Mouse (Mus musculus) hindbrain, embryonic 15.5 days (tissue): ENCODE data around the gene Hus1b. TPM values are rescaled to one million over a fixed set of nuclear protein-coding genes. Genes with fewer than 3 reads are reported as not detected.
A peak's percentile ranks its signal among the peaks of the same experiment; 100 is the strongest.

Experiments
- ATAC-seq: fragments of 200-750 bp; cut with Nextera tagmentation; 2 replicates; pipeline ENCODE4 v1.8.0; 2017; ENCODE audit warnings: low read depth, moderate number of reproducible peaks, moderate TSS enrichment; ENCODE audit not compliant: low FRiP score
- H3K27ac ChIP-seq: fragments of 300-500 bp; sonication (generic); replicated peaks from 2 replicates; pipeline ENCODE4 v1.5.1; 2015; ENCODE audit warnings: mild to moderate bottlenecking, inconsistent platforms
- H3K27me3 ChIP-seq: fragments of 300-500 bp; sonication (generic); 2 replicates; pipeline ENCODE4 v1.6.1; 2015; ENCODE audit warnings: control low read depth, inconsistent platforms
- H3K36me3 ChIP-seq: fragments of 300-500 bp; sonication (generic); 2 replicates; pipeline ENCODE4 v1.6.1; 2015; ENCODE audit warnings: control low read depth, inconsistent platforms
- H3K4me1 ChIP-seq: fragments of 300-500 bp; sonication (generic); replicated peaks from 2 replicates; pipeline ENCODE4 v1.6.1; 2015; ENCODE audit warnings: control low read depth, inconsistent platforms
- H3K4me2 ChIP-seq: fragments of 300-500 bp; sonication (generic); 2 replicates; pipeline ENCODE4 v1.6.1; 2015; ENCODE audit warnings: moderate library complexity, mild to moderate bottlenecking, inconsistent platforms
- H3K4me3 ChIP-seq: fragments of 300-500 bp; sonication (generic); 2 replicates; pipeline ENCODE4 v1.5.1; 2015; ENCODE audit warnings: mild to moderate bottlenecking, inconsistent platforms
- H3K9ac ChIP-seq: fragments of 300-500 bp; sonication (generic); 2 replicates; pipeline ENCODE4 v1.6.1; 2015; ENCODE audit warnings: inconsistent platforms
- H3K9me3 ChIP-seq: fragments of 300-500 bp; sonication (generic); 2 replicates; pipeline ENCODE4 v1.6.1; 2016; ENCODE audit warnings: control low read depth, inconsistent platforms
- WGBS: fragments of 180-500 bp; shearing (Covaris S2); methylation state at CpG from one replicate; pipeline ENCODE4 v1.1.7; 2015; 5-methylcytosine and 5-hydroxymethylcytosine counted together
- polyA plus RNA-seq: library from polyadenylated mRNA; unstranded; fragments of >200 nt; fragmentation: Nextera tagmentation; extraction: Ambion mirVana; gene quantifications from 2 replicates; pipeline ENCODE4 v1.2.1, GENCODE M21; 2015

The Hus1b gene
- polyA plus RNA-seq, 1 experiment from 2014 or later, result not detected

DNA sequence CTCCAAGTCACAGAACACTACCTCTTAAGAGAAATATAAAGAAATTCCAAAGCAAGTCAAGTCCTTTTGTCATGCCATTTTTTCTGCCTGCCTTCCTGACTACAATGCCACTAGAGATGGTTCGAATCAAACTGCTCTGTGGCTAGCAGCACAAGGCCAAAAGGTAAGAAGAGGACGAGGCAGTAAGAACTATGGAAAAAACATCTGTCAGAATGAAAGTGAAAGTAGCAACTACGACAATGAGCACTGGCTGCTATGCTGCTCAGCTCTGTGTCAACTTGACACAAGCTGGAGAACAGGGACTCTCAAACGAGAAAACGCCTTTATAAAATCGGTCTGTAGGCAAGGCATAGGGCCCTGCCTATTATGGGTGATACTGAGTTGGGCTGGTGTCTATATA, 14.6 kb downstream of the Hus1b start:
- Histone ChIP-seq H3K4me2 (no peak overlapping the region), H3K4me3 (no peak overlapping the region), H3K27me3 (no peaks in the 10 kb centered on the region), H3K36me3 (no peaks in the 10 kb centered on the region), H3K27ac (no peak overlapping the region), H3K4me1 (no peaks in the 10 kb centered on the region), H3K9ac (no peak overlapping the region), H3K9me3 (no peaks in the 10 kb centered on the region)
- no peak for ATAC-seq
- WGBS, result 63% methylated on average over 6 of the region's 6 CpGs

DNA sequence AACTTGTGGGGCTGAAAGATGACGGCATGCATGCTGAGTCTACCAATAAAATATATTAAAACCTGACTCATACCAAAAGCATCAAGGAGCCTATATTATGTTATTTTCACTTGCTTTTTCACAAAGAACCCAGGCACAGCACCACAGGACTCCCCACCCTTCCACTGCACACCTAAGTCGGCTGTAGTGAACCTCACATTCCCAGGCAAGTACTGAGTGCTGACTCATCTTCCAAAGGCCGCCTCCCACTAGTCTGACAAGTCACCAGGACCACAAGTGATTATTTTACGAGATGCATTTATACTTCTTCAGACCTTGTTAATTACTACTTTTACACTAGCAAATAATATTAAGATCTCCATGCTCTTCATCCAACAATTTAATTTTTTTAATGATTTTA, 15.9 kb downstream of the Hus1b start:
- 81% methylated on average over 4 of the region's 4 CpGs for WGBS
- no peaks in the 10 kb centered on the region for H3K4me1 ChIP-seq
- no peaks in the 10 kb centered on the region for H3K36me3 ChIP-seq
- no peak overlapping the region for H3K9ac ChIP-seq
- no peaks in the 10 kb centered on the region for H3K9me3 ChIP-seq
- H3K27ac ChIP-seq, result no peak overlapping the region
- H3K4me3 ChIP-seq, result no peak overlapping the region
- ATAC-seq, result no peak
- no peak overlapping the region for H3K4me2 ChIP-seq
- no peaks in the 10 kb centered on the region for H3K27me3 ChIP-seq

DNA sequence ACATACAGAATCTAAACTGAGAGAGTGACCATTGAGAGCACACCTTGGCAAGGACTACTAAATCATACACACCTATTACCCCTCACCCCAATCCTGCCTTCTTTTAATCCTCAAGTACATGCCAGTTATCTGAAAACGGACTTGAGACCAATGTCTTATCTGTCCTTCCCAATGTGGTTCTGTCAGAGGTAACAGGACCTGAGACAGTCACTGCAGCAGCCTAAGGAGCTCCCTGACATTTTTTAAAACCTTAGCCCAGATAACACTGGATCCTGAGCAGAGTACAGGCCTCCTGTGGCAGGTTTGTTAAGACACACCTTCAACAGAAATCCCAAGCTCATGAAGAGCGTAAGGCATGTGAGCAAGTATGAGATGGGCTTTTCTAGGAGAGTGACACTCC, 18.4 kb downstream of the Hus1b start:
- ATAC-seq, result no peak
- H3K9me3 ChIP-seq, result no peaks in the 10 kb centered on the region
- H3K27me3 ChIP-seq, result no peaks in the 10 kb centered on the region
- peaks cover 6% of the 10 kb centered on the region; the same call in 1 of the 2 replicates for H3K36me3 ChIP-seq
- H3K4me1 ChIP-seq, result no peaks in the 10 kb centered on the region
- H3K4me3 ChIP-seq, result no peak overlapping the region
- H3K4me2 ChIP-seq, result no peak overlapping the region
- H3K27ac ChIP-seq, result no peak overlapping the region
- 94% methylated on average over 2 of the region's 2 CpGs for WGBS
- no peak overlapping the region for H3K9ac ChIP-seq

DNA sequence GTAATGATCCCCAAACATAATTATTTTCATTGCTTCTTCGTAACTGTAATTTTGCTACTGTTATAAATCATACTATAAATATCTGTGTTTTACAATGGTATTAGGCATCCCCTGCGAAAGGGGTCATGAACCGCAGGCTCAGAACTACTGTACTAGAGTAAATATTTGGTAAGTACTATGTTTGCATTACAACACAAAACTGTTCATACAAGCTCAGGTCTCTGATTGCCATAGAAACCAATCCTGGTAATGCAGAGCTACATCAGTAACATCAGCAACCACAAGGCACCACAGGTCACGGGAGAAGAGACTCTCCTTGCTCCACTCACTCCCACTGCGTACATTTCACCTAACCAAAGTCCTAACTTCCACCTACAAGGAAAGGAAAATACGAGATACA, 23.3 kb downstream of the Hus1b start:
- Histone ChIP-seq H3K4me3 (no peak overlapping the region), H3K36me3 (peaks cover 21% of the 10 kb centered on the region), H3K27me3 (no peaks in the 10 kb centered on the region), H3K9ac (no peak overlapping the region), H3K4me2 (no peak overlapping the region), H3K9me3 (no peaks in the 10 kb centered on the region), H3K4me1 (no peaks in the 10 kb centered on the region), H3K27ac (no peak overlapping the region)
- ATAC-seq, result no peak
- 87% methylated on average over 6 of the region's 6 CpGs for WGBS

DNA sequence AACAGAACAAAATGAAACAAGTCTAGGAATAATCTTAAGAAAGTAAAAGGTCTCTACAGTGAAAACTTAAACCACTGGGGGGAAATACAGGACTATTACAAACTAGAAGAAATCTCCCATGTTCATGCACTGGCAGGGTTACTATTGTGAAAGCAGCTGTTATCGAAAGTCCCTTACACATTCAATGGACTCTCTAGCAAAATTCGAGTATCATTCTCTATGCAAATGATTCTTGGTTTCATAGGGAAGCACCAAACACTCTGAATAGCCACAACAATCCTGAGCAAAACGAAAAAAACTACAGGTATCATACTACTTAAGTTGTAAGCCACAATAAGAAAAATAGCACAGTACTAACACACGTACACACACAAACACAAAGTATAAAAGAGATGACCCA, 25.6 kb downstream of the Hus1b start:
- WGBS, result 91% methylated on average over 4 of the region's 4 CpGs
- Histone ChIP-seq H3K9ac (no peak overlapping the region), H3K36me3 (peaks cover 21% of the 10 kb centered on the region), H3K27me3 (no peaks in the 10 kb centered on the region), H3K4me2 (no peak overlapping the region), H3K27ac (no peak overlapping the region), H3K4me3 (no peak overlapping the region), H3K9me3 (no peaks in the 10 kb centered on the region), H3K4me1 (no peaks in the 10 kb centered on the region)
- no peak for ATAC-seq

DNA sequence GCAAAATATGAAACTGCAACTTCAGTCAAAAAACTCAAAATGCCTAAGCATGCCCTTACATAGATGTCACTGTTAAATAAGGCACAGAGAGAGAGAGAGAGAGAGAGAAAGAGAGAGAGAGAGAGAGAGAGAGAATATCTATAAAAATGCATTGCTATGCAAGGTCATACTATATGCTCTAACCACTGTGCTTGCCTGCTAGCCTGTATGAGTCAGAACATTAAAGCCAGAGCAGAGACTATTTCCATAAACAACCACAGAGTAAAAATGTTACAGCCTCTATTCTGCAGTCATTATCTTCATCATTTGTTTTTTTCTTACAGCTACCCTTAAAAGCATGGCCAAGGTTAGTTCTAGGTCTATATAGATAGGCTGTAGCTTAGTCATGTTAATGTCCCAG, 33.8 kb downstream of the Hus1b start:
- no peak for ATAC-seq
- 0 out of 2 replicates have a peak, but pooled peaks cover 5% of the 10 kb centered on the region for H3K4me1 ChIP-seq
- no peaks in the 10 kb centered on the region for H3K27me3 ChIP-seq
- peaks cover 4% of the 10 kb centered on the region; the same call in 1 of the 2 replicates for H3K36me3 ChIP-seq
- H3K9ac ChIP-seq, result no peak overlapping the region
- no peak overlapping the region for H3K4me3 ChIP-seq
- H3K4me2 ChIP-seq, result no peak overlapping the region
- H3K27ac ChIP-seq, result no peak overlapping the region
- H3K9me3 ChIP-seq, result no peaks in the 10 kb centered on the region

DNA sequence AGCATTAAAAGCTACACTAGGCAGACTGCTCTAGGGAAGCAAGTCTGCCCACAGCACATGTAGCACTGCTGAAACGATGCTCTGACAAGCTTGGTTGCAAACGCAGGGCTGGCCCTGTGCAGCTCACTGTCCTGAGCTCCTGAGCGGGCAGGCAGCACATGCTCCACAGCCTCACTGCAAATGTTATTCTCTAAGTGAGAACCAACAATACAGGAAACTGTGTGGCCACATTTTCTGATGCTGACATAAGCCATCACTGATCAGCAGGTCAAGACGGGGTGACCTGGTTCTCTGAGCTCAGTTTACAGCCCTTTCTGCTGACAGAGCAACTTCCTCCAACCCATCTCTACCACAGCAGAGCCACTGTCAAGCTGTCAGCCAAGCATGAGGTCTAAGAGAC, 34.5 kb downstream of the Hus1b start:
- Histone ChIP-seq H3K27ac (no peak overlapping the region), H3K4me3 (no peak overlapping the region), H3K27me3 (no peaks in the 10 kb centered on the region), H3K4me2 (no peak overlapping the region), H3K36me3 (peaks cover 4% of the 10 kb centered on the region; the same call in 1 of the 2 replicates), H3K4me1 (0 out of 2 replicates have a peak, but pooled peaks cover 5% of the 10 kb centered on the region), H3K9me3 (no peaks in the 10 kb centered on the region), H3K9ac (no peak overlapping the region)
- ATAC-seq, result no peak
- 27% methylated on average over 4 of the region's 4 CpGs for WGBS

DNA sequence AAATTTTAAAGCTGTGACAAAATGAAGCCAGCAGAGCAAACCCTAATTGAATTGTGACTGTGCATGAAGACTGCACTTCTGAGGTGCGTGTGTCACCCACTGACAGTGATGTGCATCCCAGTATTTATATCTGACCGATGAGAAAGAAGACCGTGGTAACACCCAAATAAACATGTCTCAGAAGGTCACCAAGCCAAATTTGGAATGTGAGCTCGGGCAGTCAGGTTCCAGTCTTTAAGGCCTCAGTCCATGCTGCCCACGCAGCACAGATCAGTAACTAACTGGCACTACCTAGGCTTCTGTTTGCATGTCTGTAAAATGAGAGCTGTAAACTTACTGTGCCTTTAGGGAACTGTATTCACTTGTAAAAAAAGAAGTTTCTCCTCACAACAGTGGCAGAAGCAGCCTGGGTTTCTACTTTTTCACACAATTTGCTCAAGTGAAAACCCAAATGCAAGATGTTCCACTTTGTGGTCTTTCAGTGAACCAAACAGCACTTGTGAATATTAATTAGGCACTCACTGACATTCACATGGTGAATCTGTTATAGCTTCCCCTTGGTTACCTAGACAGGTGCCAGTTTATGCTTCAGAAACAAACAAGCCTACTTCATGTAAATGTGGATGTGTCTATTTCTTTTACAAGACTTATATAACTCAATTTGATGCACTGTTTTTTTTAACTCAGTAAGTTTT, 35.5 kb downstream of the Hus1b start:
- H3K27ac ChIP-seq, result no peak overlapping the region
- H3K4me2 ChIP-seq, result no peak overlapping the region
- H3K27me3 ChIP-seq, result no peaks in the 10 kb centered on the region
- H3K4me3 ChIP-seq, result no peak overlapping the region
- ATAC-seq, result no peak
- H3K9ac ChIP-seq, result no peak overlapping the region
- H3K9me3 ChIP-seq, result no peaks in the 10 kb centered on the region
- H3K4me1 ChIP-seq, result 0 out of 2 replicates have a peak, but pooled peaks cover 5% of the 10 kb centered on the region
- WGBS, result 77% methylated on average over 5 of the region's 5 CpGs
- peaks cover 4% of the 10 kb centered on the region; the same call in 1 of the 2 replicates for H3K36me3 ChIP-seq

DNA sequence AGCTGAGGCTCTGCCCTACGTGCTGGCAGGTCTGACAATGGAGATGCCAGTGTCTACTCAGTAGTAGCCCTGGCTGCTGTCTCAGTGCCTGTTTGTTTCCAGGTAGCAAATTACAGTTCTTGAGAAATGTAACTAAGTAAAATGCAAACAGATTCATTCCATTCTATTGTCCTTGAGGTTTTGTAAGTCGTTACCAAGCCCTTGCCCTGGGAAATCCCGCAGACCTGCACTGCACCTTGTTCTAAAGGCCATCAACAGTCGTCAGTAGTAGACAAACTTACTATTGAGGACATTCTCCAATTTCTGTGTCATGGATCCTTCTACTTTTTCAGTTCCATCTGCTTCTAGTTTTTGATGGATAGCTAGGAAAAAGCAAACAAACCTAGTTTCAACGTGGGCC, 36.7 kb downstream of the Hus1b start:
- ATAC-seq, result no peak
- 70% methylated on average over 5 of the region's 5 CpGs for WGBS
- no peak overlapping the region for H3K4me3 ChIP-seq

DNA sequence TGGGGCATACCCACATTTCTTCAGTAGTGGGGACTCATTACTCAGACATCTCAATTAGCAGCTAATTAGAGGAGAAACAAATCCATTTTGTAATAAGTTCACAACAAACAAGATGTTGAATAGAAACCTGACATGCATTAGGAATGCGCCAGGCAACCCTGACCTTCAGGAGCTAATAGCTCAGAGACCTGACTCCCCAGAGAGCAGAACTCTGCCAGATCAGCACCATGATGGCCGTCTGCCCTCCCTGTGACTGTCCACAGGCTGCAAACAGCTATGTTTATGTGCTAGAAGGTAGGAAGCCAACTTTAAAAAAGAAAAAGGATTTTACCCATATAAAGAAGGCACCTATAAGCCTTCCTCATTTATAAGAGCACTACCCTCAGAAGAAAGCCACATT, 45.3 kb downstream of the Hus1b start:
- Histone ChIP-seq H3K4me3 (no peak overlapping the region), H3K4me2 (no peak overlapping the region), H3K36me3 (0 out of 2 replicates have a peak, but pooled peaks cover 15% of the 10 kb centered on the region), H3K9ac (no peak overlapping the region), H3K9me3 (no peaks in the 10 kb centered on the region), H3K27ac (no peak overlapping the region), H3K27me3 (no peaks in the 10 kb centered on the region), H3K4me1 (no peaks in the 10 kb centered on the region)
- no peak for ATAC-seq
- WGBS, result 49% methylated on average over 2 of the region's 2 CpGs

More for the DNA sequence above, 36.7 kb downstream of the Hus1b start:
- Histone ChIP-seq H3K27ac (no peak overlapping the region), H3K36me3 (peaks cover 7% of the 10 kb centered on the region; the same call in 1 of the 2 replicates), H3K27me3 (no peaks in the 10 kb centered on the region), H3K9ac (no peak overlapping the region), H3K4me2 (no peak overlapping the region), H3K9me3 (no peaks in the 10 kb centered on the region), H3K4me1 (0 out of 2 replicates have a peak, but pooled peaks cover 5% of the 10 kb centered on the region)

DNA sequence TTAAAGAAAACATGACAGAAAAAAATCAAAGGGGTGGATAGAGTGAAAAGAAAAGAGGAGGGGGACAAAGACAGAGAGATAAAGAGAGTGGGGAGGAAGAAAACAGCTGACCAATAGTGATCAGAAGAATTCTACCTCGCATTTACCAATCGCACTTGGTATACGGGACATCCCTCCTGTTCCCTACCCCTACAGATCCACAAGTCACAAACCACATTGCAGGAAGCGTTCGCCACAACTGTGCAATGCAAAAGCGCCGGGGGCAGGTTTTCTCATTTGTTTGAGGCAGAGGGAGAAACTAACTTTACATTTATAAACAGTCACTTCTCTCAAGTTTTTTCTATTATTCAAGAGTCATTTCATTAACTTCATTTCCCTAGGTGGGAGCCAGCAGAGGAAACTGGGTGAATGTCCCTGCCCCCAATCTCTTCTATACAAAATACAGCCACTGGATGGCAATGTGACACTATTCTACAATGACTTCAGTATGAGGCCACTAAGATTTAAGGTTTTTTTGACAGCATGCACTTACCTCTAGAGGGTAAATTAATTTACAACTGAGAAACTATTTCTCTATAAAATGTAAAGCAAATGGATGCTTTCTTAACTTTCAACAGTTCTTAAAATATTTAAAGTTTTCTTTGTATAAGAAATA, 46.0 kb downstream of the Hus1b start:
- Histone ChIP-seq H3K4me3 (no peak overlapping the region), H3K9ac (no peak overlapping the region), H3K9me3 (no peaks in the 10 kb centered on the region), H3K4me2 (no peak overlapping the region), H3K4me1 (no peaks in the 10 kb centered on the region), H3K36me3 (0 out of 2 replicates have a peak, but pooled peaks cover 15% of the 10 kb centered on the region), H3K27ac (no peak overlapping the region), H3K27me3 (no peaks in the 10 kb centered on the region)
- 89% methylated on average over 7 of the region's 7 CpGs for WGBS
- ATAC-seq, result peak; percentile 69; the same call in 1 of the 2 replicates
